Mouse (Mus musculus) limb, embryonic 11.5 days (tissue): ENCODE data around the gene Tnfrsf23. TPM values are rescaled to one million over a fixed set of nuclear protein-coding genes. Genes with fewer than 3 reads are reported as not detected.
"Not testable (repeated sequence)": the region's sequence is repeated elsewhere in the genome, so short reads cannot be mapped to it uniquely, and the experiment has no call there.

Experiments used
- ATAC-seq: fragments of 200-750 bp; cut with Nextera tagmentation; 2 replicates; pipeline ENCODE4 v1.8.0; 2017; ENCODE audit warnings: low read depth; ENCODE audit not compliant: insufficient number of reproducible peaks, low FRiP score, low TSS enrichment
- DNase-seq: peaks from one replicate; pipeline ENCODE4 v3.0.0-alpha.2; 2015; ENCODE audit warnings: low spot score
- H3K27ac ChIP-seq: fragments of 300-500 bp; sonication (generic); replicated peaks from 2 replicates; pipeline ENCODE4 v1.5.1; 2014; ENCODE audit warnings: low read depth, mild to moderate bottlenecking, low read length
- H3K27me3 ChIP-seq: fragments of 300-500 bp; sonication (generic); 2 replicates; pipeline ENCODE4 v1.6.1; 2014; ENCODE audit warnings: mild to moderate bottlenecking, low read length, mixed read lengths; ENCODE audit not compliant: control insufficient read depth, insufficient read depth
- H3K36me3 ChIP-seq: fragments of 300-500 bp; sonication (generic); 2 replicates; pipeline ENCODE4 v1.6.1; 2014; ENCODE audit warnings: mild to moderate bottlenecking, low read length, moderate library complexity, mixed read lengths; ENCODE audit not compliant: control insufficient read depth, insufficient read depth
- H3K4me1 ChIP-seq: fragments of 300-500 bp; sonication (generic); 2 replicates; pipeline ENCODE4 v1.6.1; 2014; ENCODE audit warnings: low read length, mixed read lengths; ENCODE audit not compliant: control insufficient read depth, insufficient read depth
- H3K4me2 ChIP-seq: fragments of 300-500 bp; sonication (generic); 2 replicates; pipeline ENCODE4 v1.6.1; 2014; ENCODE audit warnings: low read depth, mild to moderate bottlenecking, moderate library complexity; ENCODE audit not compliant: severe bottlenecking
- H3K4me3 ChIP-seq: fragments of 300-500 bp; sonication (generic); 2 replicates; pipeline ENCODE4 v1.5.1; 2014; ENCODE audit warnings: low read depth, low read length
- H3K9ac ChIP-seq: fragments of 300-500 bp; sonication (generic); 2 replicates; pipeline ENCODE4 v1.6.1; 2014; ENCODE audit warnings: mild to moderate bottlenecking, low read length
- H3K9me3 ChIP-seq: fragments of 300-500 bp; sonication (generic); 2 replicates; pipeline ENCODE4 v1.6.1; 2016; ENCODE audit warnings: low read length; ENCODE audit not compliant: control insufficient read depth
- WGBS: fragments of 180-500 bp; shearing (Covaris S2); extraction: QIAGEN DNeasy Blood & Tissue Kit; methylation state at CpG from one replicate; pipeline ENCODE4 v1.1.7; 2014; 5-methylcytosine and 5-hydroxymethylcytosine counted together
- polyA plus RNA-seq: library from polyadenylated mRNA; unstranded; fragments of >200 nt; fragmentation: Nextera tagmentation; extraction: Ambion mirVana; gene quantifications from 2 replicates; pipeline ENCODE4 v1.2.1, GENCODE M21; 2014

The Tnfrsf23 gene
- polyA plus RNA-seq, 1 experiment from 2014 or later, result 0.09 TPM

DNA sequence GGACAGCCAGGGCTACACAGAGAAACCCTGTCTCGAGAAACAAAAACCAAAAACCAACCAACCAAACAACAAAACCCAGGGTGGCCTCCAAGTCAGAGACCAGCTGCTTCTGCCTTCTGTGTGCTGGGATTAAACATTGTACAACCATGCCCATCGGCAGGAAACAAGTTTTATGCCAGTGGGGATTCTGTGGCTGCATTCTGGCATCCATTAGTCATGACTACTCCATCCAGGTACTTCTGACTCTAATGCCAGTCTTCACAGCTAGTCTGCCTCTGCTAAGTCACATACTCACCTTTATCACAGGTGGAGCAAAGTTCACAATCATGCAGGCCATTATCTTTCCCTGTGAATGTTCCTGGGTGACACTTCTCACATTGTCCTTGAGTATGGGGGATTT lies 6.0 kb downstream of the Tnfrsf23 start:
- DNase-seq, H3K36me3 ChIP-seq, H3K4me3 ChIP-seq, H3K4me1 ChIP-seq, H3K27ac ChIP-seq, ATAC-seq, H3K27me3 ChIP-seq, H3K4me2 ChIP-seq, H3K9me3 ChIP-seq, H3K9ac ChIP-seq: not testable (repeated sequence)
- 85% methylated on average over 2 of the region's 2 CpGs for WGBS

DNA sequence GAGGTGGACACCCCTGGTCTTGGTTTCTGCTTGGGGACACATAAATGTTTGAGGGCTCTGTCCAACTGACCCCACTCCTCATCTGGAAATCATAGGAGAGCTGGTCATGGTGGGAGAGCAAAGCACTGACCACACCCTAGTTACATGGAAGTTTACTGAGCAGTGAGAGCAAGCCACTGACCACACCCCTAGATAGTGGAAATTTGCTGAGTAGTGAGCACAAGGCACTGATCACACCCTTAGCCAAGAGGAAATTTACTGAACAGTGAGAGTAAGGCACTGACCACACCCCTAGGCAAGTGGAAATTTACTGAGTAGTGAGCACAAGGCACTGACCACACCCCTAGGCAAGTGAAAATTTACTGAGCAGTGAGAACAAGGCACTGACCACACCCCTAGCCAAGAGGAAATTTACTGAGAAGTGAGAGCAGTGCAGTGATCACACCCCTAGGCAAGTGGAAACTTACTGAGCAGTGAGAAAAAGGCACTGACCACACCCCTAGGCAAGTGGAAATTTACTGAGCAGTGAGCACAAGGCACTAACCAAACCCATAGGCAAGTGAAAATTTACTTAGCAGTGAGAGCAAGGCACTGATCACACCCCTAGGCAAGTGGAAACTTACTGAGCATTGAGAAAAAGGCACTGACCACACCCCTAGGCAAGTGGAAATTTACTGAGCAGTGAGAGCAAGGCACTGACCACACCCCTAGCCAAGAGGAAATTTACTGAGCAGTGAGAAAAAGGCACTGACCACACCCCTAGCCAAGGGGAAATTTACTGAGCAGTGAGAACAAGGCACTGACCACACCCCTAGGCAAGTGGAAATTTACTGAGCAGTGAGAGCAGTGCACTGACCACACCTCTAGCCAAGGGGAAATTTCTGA lies 19.0 kb downstream of the Tnfrsf23 start:
- H3K27me3 ChIP-seq, result no peaks in the 10 kb centered on the region
- no peak overlapping the region for H3K4me3 ChIP-seq
- ATAC-seq, result no peak
- H3K4me1 ChIP-seq, result no peaks in the 10 kb centered on the region
- H3K27ac ChIP-seq, result no peak overlapping the region
- H3K4me2 ChIP-seq, result no peak overlapping the region
- no peak overlapping the region for H3K9ac ChIP-seq
- H3K9me3 ChIP-seq, result no peaks in the 10 kb centered on the region
- no peak for DNase-seq
- no peaks in the 10 kb centered on the region for H3K36me3 ChIP-seq

DNA sequence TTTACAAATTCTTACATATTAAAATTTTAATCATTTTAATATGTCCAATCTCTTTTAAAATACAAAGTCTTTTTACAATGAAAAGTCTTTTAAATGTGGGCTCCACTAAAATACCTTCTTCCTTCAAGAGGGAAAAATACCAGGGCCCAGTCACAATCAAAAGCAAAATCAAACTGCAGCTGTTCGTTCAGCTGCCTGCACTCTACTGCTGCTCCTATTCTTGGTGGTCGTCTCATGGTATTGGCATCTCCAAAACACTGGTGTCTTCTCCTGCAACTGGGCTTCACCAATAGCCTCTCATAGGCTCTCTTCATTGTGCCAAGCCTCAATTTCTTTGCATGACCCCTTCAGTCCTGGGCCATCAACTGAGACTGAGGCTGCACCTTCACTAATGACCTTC lies 22.2 kb downstream of the Tnfrsf23 start:
- no peak overlapping the region for H3K9ac ChIP-seq
- H3K27me3 ChIP-seq, result no peaks in the 10 kb centered on the region
- no peaks in the 10 kb centered on the region for H3K36me3 ChIP-seq
- no peaks in the 10 kb centered on the region for H3K9me3 ChIP-seq
- H3K4me3 ChIP-seq, result no peak overlapping the region
- no peak overlapping the region for H3K27ac ChIP-seq
- DNase-seq (no peak), ATAC-seq (no peak)
- no peaks in the 10 kb centered on the region for H3K4me1 ChIP-seq
- no peak overlapping the region for H3K4me2 ChIP-seq
- 83% methylated on average over 2 of the region's 2 CpGs for WGBS

DNA sequence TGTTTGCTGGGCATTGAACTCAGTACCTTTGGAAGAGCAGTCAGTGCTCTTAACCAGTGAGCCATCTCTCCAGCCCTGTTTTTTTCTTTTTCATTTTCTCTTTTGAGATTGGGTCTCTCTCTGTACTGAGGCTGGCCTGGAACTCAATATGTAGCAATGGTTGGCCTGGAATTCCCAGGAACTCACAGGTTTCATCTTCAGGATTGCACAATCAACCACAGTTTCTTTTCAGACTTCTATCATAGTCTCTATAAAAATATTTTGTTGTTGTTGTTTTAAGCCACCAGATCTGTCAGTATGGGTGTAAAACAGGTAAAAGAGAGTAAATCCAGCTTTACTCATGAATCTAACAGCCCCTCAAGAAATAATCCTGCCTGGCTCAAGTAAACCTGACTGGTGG lies 24.9 kb downstream of the Tnfrsf23 start:
- Histone ChIP-seq H3K4me2 (no peak overlapping the region), H3K9me3 (no peaks in the 10 kb centered on the region), H3K4me3 (no peak overlapping the region), H3K27me3 (no peaks in the 10 kb centered on the region), H3K9ac (no peak overlapping the region), H3K36me3 (no peaks in the 10 kb centered on the region), H3K27ac (no peak overlapping the region), H3K4me1 (no peaks in the 10 kb centered on the region)
- no peak for DNase-seq
- ATAC-seq, result no peak

DNA sequence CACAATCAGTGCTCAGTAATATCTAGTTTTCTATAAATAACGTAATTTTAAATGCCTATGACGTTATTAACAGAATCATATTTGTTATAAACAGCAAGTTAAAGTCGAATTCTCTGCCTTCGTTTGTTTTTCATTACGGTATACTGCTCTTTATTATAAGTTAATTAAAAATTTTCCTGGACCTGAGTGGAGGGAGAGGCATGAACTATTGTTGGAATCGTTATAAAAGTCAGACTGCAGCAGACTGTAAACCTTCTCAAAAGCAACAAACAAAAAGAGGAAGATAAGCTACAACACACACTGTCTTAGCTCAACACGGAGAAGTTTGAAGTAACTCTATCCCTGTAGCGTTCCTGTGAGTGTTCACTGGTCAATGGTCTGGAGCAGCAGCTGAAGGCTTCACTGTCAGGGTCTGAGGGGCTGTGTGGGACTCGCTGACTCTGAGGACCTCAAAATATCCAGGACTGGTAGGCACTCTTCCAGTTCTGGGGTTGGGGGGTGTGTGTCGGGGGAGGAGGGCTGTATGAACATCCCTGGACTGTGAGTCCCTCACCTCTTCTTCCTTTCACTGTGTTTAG lies 35.8 kb downstream of the Tnfrsf23 start:
- 0 out of 2 replicates have a peak, but pooled peaks have one; percentile 26 for ATAC-seq
- not testable (repeated sequence) for H3K9me3 ChIP-seq, H3K9ac ChIP-seq, H3K4me1 ChIP-seq, H3K27me3 ChIP-seq, H3K27ac ChIP-seq, H3K4me2 ChIP-seq, H3K36me3 ChIP-seq, DNase-seq
- 58% methylated on average over 10 of the region's 10 CpGs for WGBS
- peak overlapping the region; percentile 53 for H3K4me3 ChIP-seq

DNA sequence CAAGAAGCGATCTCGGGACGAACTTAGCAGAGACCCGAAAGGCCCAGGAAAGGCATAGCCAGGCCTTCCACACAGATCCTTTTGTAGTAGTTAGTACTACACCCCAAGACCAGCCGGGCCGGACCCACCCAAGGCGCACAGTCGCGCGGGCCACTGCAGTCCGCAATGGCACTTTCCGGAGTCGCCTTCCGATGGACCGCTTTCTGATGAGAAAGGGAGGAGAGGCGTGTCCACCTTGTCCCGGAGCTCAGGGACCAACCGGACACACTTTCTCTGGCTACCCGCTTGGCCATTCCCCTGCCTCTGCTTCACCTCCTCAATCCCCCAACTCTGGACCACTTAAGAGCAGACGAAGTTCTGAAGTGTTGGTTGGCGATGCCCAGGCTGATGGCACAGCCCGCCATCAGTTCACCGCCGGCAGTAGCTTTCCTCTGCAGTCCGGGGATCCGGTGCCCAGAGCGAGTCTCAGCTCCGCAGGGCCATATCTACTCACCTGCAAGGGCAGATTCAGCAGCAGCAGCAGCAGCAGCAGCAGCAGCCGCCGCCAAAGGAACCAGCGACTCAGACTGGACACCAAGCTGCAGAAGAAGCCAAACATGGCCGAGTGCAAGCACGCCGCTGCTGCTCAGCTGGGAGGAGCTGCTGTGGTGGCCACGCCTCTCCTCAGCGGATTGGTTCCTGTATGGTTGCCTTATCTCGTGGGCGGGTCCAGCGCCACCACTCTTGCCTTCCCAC lies 36.5 kb downstream of the Tnfrsf23 start, which contains the start of gene Tnfrsf22:
Gene Tnfrsf22 (minus strand): TSS at position 628 of the 735 bp plus-strand sequence.
- Histone ChIP-seq H3K9me3 (no peaks in the 10 kb centered on the region), H3K27ac (no peak within 1 kb of the TSS), H3K4me2 (peak within 1 kb of the TSS; percentile 72), H3K4me1 (no peaks in the 10 kb centered on the region), H3K9ac (peak within 1 kb of the TSS; percentile 62), H3K4me3 (peak within 1 kb of the TSS; percentile 53), H3K36me3 (no peaks in the 10 kb centered on the region), H3K27me3 (no peaks in the 10 kb centered on the region)
- 4% methylated on average over 37 of the region's 39 CpGs for WGBS
- peak; percentile 87 for DNase-seq
- peak; percentile 75; the same call in 1 of the 2 replicates for ATAC-seq

DNA sequence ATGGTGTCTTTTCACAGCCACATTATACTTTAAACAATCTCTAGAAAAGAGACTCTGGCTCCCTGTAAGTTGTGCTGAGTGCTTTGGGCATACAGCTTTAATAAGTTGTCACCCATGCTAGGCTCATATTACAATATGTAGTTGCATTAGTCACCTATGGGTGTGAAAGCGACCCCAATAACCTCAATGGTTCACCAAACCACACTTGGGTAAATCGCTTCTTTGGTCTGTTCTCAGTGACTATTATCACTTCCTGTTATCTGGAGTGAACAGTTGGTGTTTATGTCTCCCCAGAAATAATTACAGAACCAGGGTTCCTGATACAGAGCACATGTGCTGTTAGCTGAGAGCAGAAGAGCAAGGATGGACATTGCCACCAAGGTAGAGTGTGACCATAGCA lies 41.7 kb downstream of the Tnfrsf23 start:
- H3K36me3 ChIP-seq, H3K4me1 ChIP-seq, H3K9me3 ChIP-seq, DNase-seq, H3K4me2 ChIP-seq, ATAC-seq, H3K9ac ChIP-seq, H3K4me3 ChIP-seq, H3K27me3 ChIP-seq, H3K27ac ChIP-seq: not testable (repeated sequence)
- 82% methylated on average over 2 of the region's 2 CpGs for WGBS

DNA sequence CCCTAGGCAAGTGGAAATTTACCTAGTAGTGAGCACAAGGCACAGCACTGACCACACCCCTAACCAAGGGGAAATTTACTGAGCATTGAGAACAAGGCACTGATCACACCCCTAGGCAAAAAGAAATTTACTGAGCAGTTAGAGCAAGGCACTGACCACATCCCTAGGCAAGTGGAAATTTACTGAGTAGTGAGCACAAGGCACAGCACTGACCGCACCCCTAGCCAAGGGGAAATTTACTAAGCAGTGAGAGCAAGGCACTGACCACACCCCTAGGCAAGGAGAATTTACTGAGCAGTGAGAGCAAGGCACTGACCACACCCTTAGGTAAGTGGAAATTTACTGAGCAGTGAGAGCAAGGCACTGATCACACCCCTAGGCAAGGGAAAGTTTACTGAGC lies 49.0 kb downstream of the Tnfrsf23 start:
- Histone ChIP-seq H3K9ac (no peak overlapping the region), H3K4me3 (no peak overlapping the region), H3K4me2 (no peak overlapping the region), H3K27ac (no peak overlapping the region), H3K36me3 (no peaks in the 10 kb centered on the region), H3K4me1 (no peaks in the 10 kb centered on the region), H3K27me3 (no peaks in the 10 kb centered on the region), H3K9me3 (no peaks in the 10 kb centered on the region)
- WGBS, result 100% methylated on average over 1 of the region's 1 CpGs
- ATAC-seq, result no peak
- no peak for DNase-seq
